Mouse (Mus musculus) c-Kit-positive CD71-negative TER-119-negative erythroid progenitor cells, embryonic 14.5 days (primary cell): Measurements from ENCODE around the gene Fam92b.

Experiments
- DNase-seq: peaks from one replicate; pipeline ENCODE4 v3.0.0-alpha.2; 2013; ENCODE audit warnings: low read depth

The Fam92b gene

DNA sequence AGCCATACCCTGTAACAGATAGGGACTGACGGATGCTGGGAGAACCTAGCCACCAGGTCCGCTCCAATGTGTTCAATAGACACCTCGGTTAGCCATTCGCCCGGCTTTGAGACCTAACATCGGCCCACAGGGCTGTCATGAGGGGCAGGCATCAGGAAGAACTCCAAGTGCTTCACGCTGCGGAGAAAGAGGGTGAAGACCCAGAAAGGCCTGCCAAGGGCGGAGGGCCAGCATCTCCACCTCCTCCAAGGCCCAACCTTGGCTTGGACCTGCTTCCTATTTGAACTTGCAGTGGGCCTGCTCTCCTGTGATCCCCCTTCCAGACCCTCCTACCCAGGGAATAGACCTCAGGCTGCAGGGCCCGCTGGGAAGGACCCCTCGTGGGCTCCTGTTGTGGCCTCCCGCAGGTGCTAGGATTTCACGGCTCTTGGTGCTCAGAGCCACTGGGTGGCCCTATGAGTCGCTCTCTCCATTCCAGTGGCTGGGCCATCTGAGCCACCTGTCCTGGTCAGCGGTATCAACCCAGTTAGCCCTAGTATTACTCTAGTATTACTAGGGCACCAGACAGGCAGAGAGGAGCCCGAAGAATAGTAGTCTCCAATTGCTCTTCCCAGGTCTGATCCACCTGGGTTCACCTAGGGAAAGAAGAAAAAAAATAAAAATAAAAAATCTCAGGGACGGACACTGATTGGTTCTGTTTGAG is 13.0 kb upstream of the Fam92b start:
- DNase-seq: no peak

DNA sequence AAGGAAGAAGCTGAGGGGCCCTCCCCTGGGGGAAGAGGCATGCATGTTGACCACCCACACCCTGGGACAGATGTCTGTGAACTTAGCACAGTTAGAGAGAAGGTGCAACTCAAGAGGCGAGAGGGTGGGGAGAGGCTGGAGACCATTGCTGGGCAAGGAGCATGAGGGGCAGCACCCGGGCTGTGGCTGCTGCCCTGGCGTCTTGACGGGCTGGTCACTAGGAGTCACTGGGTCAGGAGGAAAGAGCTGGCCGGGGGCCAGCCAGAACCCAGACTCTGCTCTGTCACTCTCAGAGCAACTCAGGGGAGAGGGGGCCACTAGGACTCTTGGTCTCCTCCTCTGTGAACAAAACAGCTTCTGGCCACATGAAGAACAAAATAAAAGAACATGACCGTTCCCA is 12.2 kb upstream of the Fam92b start:
- no peak for DNase-seq

DNA sequence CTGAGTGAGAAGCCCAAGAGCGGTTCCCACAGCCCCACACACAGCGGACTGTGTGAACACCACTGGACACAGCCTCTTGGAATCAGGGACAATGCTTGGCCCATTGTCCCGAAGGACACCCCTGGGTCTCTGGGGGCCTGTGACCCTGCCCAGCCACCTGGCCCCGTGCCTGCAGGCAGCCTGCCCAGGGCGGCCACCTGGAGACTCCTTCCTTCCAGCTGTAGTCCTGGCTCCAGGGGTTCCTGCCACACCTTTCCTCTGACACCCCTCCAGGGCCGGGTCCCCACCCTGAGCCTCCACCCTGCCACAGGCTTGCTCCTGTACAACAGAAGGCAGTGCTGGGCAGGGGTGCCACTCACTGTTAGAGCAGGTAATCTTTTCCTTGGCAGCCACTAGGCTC is 11.2 kb upstream of the Fam92b start:
- no peak for DNase-seq

DNA sequence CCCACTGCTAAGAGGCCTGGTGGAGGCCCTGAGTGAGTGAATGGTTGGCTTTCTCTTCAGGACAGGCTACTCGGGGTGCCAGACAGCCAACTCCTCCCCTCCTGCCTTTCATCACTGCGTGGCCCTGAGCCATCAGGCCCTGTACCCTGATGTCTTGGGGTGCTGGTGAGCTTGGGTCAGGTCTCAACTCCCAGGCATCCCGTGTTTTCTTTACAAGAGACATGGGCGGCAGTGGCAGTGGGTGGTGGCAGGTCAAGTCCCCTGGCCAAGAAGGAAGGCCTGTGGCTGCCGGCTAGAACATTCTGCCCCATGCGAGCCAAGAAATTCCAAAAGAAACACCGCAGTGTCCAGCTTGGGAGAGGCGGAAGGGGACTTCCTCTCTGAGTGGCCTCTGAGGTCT is 9.2 kb upstream of the Fam92b start:
- no peak for DNase-seq

DNA sequence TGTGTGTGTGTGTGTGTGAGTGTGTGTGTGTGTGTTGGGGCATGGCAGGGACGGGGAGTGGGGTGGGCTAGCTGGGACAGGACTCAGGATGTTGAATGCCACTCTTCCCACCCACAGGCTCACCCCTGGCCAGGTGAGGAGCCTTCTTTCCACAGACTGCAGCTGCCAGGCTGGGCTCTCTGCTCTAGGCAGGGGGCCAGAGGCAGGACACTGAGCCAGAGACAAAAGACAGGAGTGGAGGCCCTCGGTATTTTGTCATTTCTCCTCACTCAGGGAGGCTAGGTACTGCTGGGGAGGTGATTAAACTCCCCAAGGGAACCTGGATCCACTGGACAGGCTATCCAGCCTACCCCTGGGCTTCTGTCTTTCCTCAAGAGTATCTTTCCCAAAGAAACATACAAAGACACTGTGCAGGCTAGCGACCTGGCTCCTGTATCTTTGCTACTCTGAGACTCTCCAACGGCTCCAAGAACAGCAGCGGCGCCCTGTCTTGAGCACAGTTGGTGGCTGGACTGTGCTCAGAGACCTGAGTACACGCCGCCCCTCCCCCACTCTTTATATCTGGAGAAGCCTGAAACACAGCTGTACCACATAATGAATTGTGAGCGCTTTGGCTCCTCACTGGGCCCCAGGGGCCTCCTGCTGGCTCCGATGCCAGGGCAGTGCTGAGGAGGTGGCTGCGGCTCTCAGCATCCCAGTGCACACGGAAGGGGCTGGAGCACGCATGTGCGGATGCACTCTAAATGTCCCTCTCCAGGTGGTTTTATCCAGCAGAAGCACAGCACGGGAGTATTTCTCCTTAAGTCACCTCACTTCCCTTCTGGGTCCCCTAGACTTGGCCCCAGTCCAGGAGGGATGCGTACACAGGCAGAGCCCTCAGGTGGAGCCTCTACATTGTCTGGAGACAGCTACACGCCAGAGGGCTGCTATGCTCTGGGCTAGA is 7.9 kb upstream of the Fam92b start:
- DNase-seq: no peak

DNA sequence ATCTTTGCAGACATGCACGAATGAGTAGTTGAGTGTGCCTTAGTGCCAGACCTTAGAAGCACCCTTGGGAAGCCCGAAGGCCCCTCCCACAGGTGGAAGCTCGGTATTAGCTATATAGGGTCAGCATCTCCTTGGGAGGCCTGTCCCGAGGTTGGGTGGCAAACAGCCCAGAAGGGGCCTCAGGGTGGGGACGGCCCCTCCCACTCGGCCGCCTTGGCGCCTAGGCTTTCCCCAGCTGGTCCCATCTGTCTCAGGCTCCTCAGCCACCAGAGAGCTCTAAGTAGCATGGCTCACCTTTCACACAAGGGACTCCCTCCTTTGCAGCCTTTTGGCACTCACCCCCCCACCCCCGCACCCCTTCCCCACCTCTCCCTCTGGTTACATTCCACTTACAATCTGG is 7.1 kb upstream of the Fam92b start:
- DNase-seq: no peak

DNA sequence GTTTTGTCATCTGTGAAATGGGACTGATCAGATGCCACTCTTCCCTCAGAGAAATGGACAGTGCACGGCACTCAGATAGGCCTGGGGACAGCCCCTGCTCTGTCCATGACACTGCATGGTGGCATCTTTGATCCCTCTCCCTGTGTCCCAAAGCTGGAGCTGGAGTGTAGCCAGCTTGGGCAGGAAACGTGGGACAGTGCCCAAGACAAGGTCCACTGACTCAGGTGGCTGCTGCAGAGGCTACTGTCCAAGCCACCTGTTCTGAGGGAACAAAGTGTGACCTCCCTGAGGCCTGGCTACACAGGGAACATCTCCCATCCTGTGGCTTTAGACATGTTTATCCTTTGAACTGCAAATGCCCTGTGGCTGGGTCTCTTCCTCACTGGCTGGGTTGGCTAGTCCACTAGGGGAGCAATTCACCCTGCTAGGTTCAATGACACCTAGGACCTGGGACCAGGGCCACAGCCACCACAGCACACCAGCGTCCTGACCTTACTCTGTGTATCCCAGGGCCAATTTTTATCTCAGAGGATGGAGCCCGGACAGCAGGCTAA is 4.7 kb upstream of the Fam92b start:
- no peak for DNase-seq

DNA sequence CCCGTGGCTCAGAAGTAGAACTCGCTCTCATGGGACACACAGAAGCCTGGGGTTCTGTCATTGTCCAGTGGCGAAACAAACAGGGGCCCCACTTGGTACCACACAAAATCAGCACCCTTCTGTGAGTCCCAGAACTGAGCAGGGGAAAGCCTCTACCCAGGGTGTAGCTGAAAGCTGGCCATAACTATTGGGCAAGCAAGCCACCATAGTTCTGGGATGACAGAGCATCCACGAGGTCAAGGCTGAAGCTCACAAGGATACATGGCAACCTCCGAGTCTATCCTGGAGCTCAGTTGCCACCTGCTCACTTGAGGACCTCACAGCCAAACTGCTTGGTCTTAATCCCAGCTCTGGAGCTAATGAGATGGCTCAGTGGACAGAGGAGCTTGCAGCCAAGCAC is 4.0 kb upstream of the Fam92b start:
- no peak for DNase-seq

DNA sequence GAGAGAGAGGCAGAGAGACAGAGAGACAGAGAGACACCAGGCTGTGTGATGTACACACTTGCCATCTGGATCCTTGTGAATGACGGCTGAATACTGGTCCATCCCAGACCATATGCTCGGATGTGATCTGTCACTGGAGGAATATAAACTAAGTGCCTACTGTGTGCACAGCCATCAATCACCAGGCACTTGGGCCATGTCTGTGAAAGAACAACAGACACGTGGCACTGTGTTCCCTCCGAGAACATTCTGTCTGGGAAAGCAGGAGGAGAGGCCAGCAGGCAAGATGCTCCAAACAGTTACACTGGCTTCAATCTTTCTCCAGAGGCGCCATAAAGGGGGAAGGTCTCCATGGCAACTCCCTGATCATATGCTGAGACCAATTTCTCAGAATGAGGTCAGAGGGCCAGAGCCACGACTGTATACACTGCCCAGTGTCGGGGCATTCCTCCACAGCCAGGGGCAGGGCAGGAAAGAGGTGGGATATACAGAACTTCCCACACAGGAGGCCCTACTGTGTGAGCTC is 3.2 kb upstream of the Fam92b start:
- DNase-seq: no peak

DNA sequence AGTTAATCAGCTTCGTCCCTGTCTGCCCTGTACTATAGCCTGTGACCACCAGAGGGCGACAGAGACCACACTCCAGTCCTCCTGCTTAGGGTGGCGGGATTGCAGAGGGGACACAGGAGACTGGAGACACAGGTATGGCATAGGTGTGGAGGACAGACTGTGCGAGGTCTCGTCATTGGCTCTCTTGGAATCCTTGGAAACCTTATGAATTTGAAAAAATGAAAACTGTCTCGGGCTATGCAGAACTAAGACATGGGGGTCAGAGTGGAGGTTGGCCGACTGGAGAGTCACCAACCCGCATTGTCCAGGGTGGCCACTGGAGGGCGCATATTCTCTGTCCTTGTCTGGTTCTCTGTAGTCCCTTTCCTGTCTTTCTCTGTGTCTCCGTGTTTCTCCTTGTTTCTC is 1.8 kb upstream of the Fam92b start:
- DNase-seq: peak; percentile 83

DNA sequence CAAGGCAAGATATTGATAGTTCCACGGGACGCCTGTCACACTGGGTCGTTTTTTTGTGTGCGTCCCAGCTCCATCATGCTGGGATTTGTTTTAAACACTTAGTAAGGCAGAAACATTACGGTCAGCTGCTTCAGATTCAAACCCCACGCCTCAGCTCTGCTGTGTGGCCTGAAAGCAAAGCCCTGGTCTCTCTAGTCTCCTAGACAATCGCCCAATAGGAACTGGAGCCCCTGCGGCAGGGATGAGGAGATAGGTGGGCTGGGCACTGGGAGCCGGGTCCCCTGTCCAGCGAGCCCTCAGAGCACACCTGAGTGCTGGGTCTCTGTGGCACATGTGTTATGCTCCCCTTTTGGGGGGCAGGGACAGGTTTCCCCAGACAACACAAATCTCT is 853 bp upstream of the Fam92b start:
- no peak for DNase-seq

DNA sequence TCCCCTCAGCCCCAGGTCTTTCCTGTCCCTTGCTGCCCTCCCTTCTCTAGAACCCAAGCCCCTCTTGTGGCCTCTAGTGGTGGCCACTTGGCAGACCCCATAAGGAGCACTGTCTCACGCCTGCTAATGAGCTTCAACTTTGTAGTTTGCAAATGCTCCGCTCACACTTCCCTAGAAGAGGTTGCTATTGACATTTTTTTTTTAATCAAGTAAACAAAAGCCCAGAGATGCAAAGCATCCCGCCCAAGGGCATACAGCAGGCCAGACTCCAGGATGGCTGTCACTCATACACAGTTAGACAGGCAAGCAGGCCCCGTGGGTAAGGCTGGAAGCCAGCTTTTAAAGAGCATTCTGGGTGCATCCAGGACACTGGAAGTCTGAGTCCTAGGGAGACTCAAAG is 661 bp downstream of the Fam92b start:
- DNase-seq: no peak

DNA sequence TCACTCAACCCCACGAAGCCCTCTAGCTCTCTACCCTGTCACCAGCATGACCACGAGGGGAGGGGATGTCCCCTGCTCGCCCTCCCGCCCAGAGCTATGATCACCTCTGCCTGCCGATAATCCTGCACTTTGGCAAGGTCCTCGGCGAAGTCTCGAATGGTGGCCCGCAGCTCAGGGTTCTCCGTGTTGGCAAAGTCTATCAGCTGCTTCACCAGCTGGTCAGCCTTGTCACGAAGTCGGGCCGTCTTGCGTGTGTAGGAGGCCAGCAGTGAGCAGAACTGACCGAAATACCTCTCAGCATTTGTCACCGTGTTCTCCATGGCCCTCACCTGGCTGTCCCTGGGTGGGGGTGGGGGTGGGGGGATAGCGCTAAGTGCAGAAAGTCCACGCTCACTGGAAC is 2.7 kb downstream of the Fam92b start:
- DNase-seq: no peak

DNA sequence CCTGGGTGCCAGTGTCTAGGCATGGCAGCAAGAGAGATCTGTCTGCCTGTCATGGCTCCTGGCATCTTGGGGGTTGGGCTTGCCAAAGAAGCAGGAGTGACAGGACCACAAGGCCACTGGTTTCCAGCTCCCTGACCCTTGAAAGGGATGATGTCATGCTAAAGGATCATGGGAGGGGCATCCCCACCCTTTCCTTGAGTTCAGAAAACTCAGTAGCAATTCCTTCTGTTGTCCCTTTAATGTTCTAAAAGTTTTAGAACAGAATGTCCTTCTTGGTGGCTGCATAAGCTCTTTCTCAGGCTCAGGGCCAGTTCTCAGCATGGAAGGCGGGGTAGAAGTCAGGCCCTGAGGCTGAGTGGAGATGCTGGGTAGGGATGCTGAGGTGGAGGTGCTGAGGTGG is 4.1 kb downstream of the Fam92b start:
- DNase-seq: no peak

DNA sequence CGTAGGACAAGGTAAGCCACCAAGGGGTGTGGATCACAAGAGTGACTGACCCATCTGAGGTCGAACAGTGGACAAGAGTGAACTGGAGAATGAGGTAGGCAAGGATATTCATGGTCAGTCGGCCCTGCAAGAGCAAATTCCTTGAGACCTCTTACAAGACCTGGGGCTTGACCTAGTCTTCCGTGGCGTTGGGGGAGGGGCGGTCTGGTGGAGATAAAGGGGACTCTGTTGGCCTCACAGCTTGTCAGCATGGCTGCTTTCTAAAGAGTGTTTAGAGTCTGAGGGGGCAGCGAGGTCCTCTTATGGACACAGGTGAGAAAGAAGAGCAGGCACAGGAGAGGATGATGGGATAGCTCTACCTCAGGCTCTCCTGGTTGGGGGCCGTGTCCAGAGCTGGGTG is 8.1 kb downstream of the Fam92b start:
- no peak for DNase-seq

DNA sequence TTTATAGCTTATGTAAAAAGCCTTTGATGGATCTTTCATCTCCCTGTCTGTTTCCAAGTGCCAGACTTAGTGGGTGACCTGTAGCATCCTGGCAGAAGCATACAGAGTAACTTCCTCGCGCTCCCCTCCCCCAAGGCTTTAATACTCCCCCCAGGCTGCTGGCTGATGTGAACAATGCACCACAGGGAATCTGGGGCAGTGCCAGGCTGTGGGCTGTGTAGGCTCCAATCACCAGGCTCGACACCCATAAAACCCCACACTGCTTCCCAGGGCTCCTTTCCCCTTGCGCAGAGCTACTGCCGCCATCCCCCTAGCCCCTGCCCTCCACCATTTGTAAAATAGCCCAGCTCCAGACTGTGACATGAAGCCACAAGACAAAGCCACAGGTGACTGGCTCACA is 9.4 kb downstream of the Fam92b start:
- no peak for DNase-seq

DNA sequence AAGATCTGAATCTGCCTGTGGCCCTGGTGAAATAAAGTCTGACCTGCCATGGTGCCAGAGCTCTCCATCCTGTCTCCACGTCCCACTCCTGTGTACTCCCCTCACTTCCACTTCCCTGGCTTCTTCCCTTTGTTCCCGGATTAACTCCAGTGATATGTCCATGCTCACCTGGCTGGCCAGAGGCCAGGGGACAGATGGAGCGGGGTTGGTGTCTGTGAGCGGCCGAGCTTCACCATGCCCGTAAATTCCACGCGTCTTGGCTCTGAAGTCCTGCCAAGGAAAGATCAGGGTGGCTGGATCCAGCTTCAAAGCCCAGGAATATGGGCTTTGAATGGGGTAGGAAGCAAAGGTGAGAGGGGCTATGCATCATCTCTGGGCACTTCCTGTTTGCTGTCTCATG is 10.1 kb downstream of the Fam92b start:
- no peak for DNase-seq

DNA sequence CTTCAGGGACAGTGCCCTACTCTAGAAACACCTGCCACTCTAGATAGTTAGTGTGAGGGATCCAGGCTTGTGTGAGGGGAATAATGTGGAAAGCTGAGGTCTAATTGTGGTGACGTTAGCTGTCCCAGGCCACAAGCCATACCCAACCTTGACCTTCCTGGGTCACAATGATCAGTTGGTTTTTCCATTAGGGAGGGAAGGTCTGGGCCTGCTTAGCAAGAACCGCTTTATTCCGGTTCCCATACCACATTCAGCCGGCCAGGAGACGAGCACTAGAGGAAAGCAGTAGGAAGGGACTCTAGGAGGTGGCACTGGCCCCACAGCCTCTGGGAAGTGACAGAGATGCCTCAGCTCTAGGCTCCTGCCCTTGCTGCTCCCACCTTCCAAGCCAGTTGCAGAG is 13.2 kb downstream of the Fam92b start:
- no peak for DNase-seq

DNA sequence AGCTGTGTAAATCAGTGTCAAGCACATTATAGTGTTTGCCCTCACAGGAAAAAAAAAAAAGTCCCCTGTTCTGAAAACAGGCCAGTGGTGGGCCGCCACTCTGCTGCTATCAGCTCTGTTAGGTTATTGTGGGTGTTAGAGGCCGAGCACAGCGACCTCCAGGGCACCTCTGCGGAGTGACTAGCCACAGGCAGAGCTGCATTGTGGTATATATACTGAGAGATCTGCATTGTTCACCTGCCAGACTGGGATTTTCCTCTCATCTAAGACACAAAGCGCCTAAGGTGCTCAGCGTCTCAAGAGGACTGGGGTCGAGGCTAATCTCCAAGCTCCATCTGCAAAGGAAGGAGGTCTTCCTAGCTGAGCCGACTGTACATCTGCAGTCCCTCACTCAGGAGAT is 13.9 kb downstream of the Fam92b start:
- DNase-seq: no peak

DNA sequence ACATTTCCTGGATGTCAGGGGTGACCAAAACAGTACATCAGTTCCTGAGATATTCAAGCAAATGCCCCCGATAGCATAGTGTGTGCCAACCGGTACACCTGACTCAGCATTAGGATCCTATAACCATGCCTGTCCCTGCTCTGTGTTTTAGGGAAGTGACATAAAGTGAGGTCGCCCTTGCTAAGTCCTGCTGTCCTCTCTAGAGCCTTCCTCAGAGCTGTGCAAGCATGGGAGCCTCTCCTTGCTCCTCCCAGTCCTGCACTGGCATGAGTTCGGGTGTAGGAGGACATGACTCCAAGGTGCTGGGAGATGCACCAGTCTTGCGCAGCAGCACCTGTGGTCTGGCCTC is 14.9 kb downstream of the Fam92b start:
- no peak for DNase-seq

DNA sequence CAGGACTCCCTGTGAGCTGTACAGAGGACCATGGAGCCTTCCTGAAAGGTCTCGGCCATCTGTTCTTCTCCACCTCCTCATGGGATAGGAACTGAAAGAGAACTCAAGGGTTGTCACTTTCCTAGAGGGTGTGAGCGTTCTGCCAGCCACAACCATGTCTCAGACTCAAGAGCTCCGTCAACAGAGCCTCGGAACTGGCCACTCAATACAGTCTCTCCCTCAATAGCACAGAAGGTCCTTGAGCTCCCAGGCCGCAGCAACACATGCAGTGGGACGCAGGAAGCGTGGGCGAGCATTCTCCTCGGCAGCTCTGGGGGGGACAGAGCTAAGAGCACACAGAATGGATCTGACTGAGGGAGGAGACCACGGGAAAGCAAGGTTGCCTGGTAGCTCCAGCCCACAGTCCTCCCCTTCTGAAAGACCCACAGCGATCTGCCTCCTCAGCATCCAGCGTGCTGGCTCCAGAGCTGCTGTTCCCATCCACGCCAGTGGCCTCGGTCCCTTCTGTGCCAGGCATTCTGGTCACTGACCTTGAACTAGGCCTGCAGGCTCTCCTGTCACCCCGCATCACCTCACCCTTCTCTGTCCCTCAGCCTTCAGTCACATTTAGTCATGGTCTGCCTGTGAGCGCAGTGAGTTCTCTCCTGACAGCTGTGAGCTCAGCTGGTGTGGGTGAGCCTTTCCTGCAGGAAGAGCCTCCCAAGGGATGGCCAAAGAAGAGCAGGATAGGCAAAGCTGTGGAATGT is 15.4 kb downstream of the Fam92b start:
- DNase-seq: no peak

DNA sequence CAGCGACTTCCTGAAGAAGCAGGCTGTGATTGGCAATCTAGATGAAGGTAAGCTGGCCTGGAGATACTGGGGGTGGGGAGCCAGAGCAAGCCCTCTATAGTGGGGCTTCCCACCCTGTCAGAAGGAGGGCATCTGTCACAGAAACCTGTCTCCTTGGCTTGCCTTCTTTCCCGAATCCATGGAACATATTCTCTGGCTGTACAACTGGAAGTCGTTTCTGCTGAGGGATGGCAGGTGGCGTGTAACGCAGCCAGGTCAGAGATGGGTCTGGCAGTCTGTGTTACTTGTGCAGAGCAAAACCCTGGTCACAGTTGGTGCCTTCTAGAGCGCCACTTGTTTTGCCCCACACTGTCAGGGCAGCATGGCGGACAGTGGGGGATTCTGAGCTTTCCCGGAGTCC is 16.9 kb downstream of the Fam92b start:
- DNase-seq: no peak
